Mouse (Mus musculus): ENCODE data around the gene Smtnl2. TPM values are rescaled to one million over a fixed set of nuclear protein-coding genes. Genes with fewer than 3 reads are reported as not detected.
"Not testable (repeated sequence)": the region's sequence is repeated elsewhere in the genome, so short reads cannot be mapped to it uniquely, and the experiment has no call there.

Smtnl2 gene
- 1 to 10 TPM; 1.7 to 2.4 TPM for total RNA-seq (2021)
- long read RNA-seq, experiment 1, partial matches to known transcripts: 0 of 2 reads
- long read RNA-seq, experiment 1, other reads (novel, unspliced or antisense): 1 of 2 reads
- long read RNA-seq, experiment 2: 0 reads

GRCm38 (mm10) chr11:72411093-72411921 lies at the start of gene Smtnl2:
Smtnl2 (minus strand) TSS chr11:72411713.
- peak; percentile 92 to 95 for DNase-seq

DNA sequence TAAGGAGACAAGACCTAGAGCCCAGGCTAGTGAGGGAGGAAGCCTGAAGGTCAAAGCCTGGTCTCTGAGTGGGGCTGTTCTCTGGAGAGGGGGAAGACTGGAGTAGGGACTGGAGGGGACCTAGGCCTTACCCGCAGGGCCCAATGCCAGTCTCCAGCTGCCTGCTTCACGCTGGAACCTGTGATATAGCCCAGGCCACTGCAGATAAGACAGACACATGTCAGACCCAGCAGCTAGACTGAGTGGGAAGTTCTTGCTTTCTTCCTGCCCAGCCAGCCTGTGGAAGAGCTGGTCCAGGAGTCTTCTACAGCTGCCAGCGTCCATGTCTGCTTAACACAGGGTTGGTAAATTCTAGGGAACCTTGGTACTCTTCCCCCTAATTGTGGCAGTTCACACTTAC lies 47.0 kb upstream of the Smtnl2 start:
- DNase-seq: no peak

- peak in 1 of 2 experiments; percentile 29 for DNase-seq
These were observed 46.5 kb upstream of the Smtnl2 start for GRCm38 (mm10) chr11:72457995-72458496.

- no peak for DNase-seq
These were observed 44.2 kb upstream of the Smtnl2 start for GRCm38 (mm10) chr11:72455694-72456093.

- no peak for DNase-seq
These were observed 41.8 kb upstream of the Smtnl2 start for GRCm38 (mm10) chr11:72453105-72453953.

GRCm38 (mm10) chr11:72452140-72452665 lies 40.7 kb upstream of the Smtnl2 start:
- no peak for DNase-seq

GRCm38 (mm10) chr11:72447475-72447874 lies 36.0 kb upstream of the Smtnl2 start:
- no peak for DNase-seq

- peak; percentile 44 to 59 for DNase-seq
These were observed 35.0 kb upstream of the Smtnl2 start for GRCm38 (mm10) chr11:72446311-72447105.

- peak; percentile 98 to 99 for DNase-seq
These were observed 29.6 kb upstream of the Smtnl2 start, which contains the start of gene Mybbp1a for GRCm38 (mm10) chr11:72440965-72441664. Mybbp1a (plus strand) TSS chr11:72441355.

GRCm38 (mm10) chr11:72440597-72440964 lies 29.1 kb upstream of the Smtnl2 start:
- DNase-seq: not testable (repeated sequence)

DNA sequence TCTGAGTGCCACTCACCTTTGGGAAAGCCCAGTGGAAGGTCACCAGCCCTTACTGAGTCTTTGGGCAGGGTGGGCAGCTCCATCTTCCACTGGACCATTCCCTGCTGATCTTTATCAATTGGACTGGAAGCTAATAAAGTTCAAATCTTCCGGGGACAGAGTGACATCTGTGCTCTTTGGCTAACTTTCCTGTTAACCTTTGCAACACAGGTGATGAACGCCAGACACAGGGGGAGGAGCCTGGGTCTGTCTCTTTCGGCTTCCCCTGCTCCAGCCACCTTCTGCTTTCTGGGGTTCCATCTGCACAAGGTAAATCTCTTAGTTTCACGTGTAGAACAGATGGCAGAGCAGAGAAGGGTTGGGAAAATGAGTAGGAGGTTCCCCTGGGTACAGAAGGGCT lies 26.9 kb upstream of the Smtnl2 start:
- no peak for DNase-seq

DNA sequence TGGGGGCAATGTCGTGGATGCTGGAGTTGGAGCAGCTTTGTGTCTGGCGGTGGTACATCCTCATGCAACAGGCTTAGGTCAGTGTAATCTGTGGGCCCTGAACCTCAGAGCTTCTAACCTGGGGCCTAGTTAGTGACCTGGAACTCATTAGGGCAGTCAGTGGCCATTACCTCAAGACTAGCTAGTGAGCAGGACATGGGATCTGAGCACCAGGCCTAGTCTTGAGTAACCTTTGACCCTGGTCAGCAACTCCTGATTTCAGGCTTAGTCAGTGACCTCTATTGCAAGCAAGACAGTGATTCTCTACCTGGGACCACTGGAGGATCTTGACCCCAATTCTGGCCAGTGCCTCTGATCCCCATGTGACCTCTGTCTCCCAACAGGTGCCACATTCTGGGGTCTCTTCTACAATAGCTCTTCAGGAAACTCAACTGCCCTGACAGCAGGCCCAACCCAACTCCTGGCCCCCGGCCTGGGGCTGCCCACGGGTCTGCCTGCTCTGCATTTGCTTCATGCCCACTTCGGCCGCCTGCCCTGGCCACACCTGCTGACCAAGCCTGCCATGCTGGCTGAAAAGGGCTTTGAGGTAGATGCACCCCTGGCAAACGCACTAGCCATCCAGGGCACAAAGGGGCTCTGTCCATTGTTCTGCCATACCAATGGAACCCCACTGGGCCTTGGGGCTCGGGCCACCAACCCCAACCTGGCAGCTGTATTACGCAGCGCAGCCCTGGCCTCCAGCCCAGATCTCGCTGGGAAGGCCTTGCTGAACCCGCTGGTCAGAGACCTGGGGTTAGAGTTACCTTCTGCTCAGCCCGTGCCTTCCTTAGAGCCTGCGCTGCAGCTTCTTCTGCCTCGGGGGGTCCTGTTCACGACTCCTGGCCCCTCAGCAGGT lies 25.5 kb upstream of the Smtnl2 start:
- peak; percentile 76 to 79 for DNase-seq

DNA sequence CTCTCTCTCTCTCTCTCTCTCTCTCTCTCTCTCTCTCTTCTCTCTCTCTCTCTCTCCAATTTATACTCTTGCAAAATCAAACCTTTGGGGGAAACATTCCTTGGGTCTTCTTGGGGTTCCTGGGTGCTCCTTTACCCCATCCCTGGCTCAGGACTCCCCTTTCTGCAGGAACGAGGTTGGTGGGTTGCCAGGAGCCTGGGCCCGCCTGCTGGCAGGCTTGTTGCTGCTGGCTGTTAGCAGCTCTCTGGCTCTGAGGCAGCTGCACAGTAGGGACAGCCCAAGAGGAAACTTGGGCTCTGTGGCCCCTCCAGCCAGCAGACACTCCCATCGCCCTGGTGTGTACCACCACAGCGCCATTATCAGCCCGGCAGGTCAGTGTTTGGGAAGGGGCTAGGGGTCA lies 24.8 kb upstream of the Smtnl2 start:
- peak; percentile 69 to 75 for DNase-seq

DNA sequence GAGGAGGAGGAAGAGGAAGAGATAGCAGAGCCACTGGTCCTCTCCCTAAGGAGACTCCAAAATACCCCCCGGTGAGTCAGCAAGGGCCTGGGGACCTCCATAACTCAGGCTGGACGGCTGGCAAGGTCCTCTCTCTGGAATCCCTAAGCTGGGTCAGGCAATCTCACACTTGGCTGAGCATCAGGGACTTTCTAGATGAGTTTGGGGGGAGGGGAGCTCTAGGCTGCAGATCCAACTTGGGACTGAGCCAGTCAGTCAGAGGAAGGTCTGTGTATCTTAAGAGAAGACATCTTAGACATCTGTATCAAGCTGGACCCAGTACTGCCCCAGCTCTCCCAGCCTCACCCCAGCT lies 24.2 kb upstream of the Smtnl2 start:
- DNase-seq: peak; percentile 83

GRCm38 (mm10) chr11:72434963-72435693 lies 23.6 kb upstream of the Smtnl2 start, which contains the start of gene Ggt6:
Ggt6 (plus strand) TSS chr11:72435526.
- DNase-seq: peak; percentile 74 to 79

DNA sequence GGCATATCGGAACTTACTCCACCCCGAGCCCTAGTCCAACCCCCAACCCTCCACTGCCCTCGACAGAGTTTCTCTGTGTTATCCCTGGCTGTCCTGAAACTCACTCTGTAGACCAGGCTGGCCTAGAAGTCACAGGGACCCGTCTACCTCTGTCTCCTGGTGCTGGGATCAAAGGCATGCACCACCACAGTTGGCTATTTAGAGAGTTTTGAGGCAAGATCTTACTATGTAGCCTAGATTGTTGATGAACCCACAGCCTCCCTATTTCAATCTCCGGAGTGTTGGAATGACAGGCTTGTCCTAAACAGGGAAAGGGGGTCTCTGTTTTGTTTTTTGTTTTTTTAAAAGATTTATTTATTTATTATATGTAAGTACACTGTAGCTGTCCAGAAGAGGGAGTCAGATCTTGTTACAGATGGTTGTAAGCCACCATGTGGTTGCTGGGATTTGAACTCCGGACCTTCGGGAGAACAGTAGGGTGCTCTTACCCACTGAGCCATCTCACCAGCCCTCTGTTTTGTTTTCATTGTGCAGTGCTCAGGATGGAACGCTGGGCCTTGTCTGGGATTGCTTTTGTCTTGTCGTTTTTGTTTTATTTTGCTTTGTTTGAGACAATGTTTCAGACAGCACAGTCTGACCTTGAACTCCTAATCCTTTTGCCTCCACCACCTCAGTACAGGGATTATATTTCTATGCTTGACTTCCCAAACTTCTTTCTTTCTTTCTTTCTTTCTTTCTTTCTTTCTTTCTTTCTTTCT lies 19.0 kb upstream of the Smtnl2 start:
- DNase-seq: not testable (repeated sequence)

GRCm38 (mm10) chr11:72429288-72429690 lies 17.8 kb upstream of the Smtnl2 start:
- DNase-seq: peak; percentile 76 to 83

DNA sequence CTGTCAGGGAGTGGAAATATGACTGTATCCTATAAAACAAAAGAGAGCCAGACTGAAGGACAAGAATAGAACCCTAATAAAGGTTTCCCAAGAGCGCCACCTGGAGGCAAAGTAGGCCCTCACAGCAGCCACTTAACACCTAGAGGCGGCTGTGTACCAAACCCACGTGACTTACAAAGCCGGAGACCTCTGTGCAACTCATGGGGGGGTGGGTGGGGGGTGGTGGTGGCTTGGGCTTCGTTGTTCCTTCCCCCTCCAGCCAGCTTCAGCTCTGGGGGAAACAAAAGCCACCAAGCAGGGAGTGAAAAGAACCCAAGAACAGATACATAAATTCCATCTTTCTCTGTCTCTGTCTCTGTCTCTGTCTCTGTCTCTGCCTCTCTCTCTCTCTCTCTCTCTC lies 17.2 kb upstream of the Smtnl2 start:
- DNase-seq: peak; percentile 86 to 87
